Mouse (Mus musculus): Measurements from ENCODE around the gene Megf6. TPM values are rescaled to one million over a fixed set of nuclear protein-coding genes. Genes with fewer than 3 reads are reported as not detected.

Megf6 gene
- polyA plus RNA-seq, 1 experiment from 2014 or later: 25.2 TPM

DNA sequence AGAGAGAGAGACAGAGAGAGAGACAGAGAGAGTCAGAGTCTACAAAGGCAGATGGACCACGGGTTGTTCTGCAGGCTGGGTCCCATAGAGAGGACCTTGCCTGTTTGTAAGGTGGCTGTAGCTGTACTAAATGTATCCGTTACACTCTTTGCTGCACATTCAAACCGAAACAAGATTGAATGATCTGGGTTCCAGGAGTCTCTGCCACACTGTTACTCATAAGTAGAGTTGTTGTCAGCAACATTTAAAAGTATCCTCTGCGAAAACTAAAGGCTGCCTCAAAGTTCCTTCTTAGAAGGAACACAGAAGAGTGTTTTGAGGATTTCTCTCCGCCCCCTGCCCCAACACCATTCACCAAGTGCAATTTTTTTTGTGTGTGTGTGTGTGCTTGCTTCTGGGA, 33.4 kb upstream of the Megf6 start:
- H3K27ac ChIP-seq (ENCODE audit: low read length): no peak overlapping the region
- peaks cover 46% of the 10 kb centered on the region for H3K27me3 ChIP-seq (ENCODE audit: control insufficient read depth, insufficient read depth, low read length)

DNA sequence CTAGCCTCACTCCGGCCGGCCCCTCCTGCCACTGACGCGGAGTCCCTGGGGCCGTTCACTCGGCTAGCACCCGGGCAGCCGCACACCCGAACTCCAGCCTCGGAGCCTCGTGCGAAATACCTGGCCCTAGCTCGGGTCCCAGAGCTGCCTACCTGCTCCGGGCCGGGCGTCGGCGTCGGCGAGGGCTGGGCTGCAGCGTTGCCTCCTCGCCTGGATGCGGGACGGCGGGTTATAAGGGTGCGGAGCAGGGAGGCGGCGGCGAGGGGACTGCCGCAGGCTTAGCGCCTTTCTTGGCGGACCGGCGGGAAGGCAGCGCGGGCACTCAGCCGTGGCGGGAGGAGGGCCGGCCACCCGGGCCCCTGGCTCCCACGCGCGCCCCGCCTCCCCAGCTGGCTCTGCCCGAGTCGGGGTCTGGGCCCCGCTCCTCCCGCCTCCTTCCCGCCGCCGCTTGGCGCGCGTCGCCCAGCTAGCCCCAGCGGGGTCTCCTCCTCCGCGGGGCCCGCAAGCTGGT, 30.8 kb upstream of the Megf6 start:
- peak overlapping the region; percentile 95 for H3K4me2 ChIP-seq (ENCODE audit: low read depth, low read length)
- H3K27ac ChIP-seq (ENCODE audit: low read length): no peak overlapping the region
- H3K27me3 ChIP-seq (ENCODE audit: control insufficient read depth, insufficient read depth, low read length): peaks cover 46% of the 10 kb centered on the region
- WGBS: under 1% methylated on average over 58 of the region's 59 CpGs
- H3K4me3 ChIP-seq (replicated peaks; ENCODE audit: low read length): peak overlapping the region; percentile 54
- peaks cover 26% of the 10 kb centered on the region for H3K4me1 ChIP-seq (ENCODE audit: control insufficient read depth, insufficient read depth, low read length)
- H3K9ac ChIP-seq (ENCODE audit: low read length): peak overlapping the region; percentile 70
- no peaks in the 10 kb centered on the region for H3K9me3 ChIP-seq (replicated peaks; ENCODE audit: control insufficient read depth, low read length)
- ATAC-seq (ENCODE audit: insufficient read depth, low FRiP score): no peak
- no peaks in the 10 kb centered on the region for H3K36me3 ChIP-seq (ENCODE audit: control insufficient read depth, insufficient read depth, low read length)

More for the DNA sequence above, 33.4 kb upstream of the Megf6 start:
- ATAC-seq (ENCODE audit: insufficient read depth, low FRiP score): no peak
- H3K9ac ChIP-seq (ENCODE audit: low read length): no peak overlapping the region
- 62% methylated on average over 5 of the region's 5 CpGs for WGBS
- no peaks in the 10 kb centered on the region for H3K9me3 ChIP-seq (replicated peaks; ENCODE audit: control insufficient read depth, low read length)
- no peak overlapping the region for H3K4me3 ChIP-seq (replicated peaks; ENCODE audit: low read length)
- no peaks in the 10 kb centered on the region for H3K36me3 ChIP-seq (ENCODE audit: control insufficient read depth, insufficient read depth, low read length)
- H3K4me2 ChIP-seq (ENCODE audit: low read depth, low read length): no peak overlapping the region
- peaks cover 15% of the 10 kb centered on the region for H3K4me1 ChIP-seq (ENCODE audit: control insufficient read depth, insufficient read depth, low read length)

DNA sequence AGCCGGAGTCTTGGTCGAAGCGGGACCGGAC, 30.5 kb upstream of the Megf6 start, which contains the start of gene Trp73:
Gene Trp73 (minus strand): TSS at position 27 of the 31 bp plus-strand sequence.
- peaks cover 26% of the 10 kb centered on the region for H3K4me1 ChIP-seq (ENCODE audit: control insufficient read depth, insufficient read depth, low read length)
- peak within 1 kb of the TSS; percentile 95 for H3K4me2 ChIP-seq (ENCODE audit: low read depth, low read length)
- 0% methylated on average over 3 of the region's 4 CpGs for WGBS
- H3K27ac ChIP-seq (ENCODE audit: low read length): no peak within 1 kb of the TSS
- H3K36me3 ChIP-seq (ENCODE audit: control insufficient read depth, insufficient read depth, low read length): no peaks in the 10 kb centered on the region
- H3K9ac ChIP-seq (ENCODE audit: low read length): peak within 1 kb of the TSS; percentile 70
- H3K27me3 ChIP-seq (ENCODE audit: control insufficient read depth, insufficient read depth, low read length): peaks cover 46% of the 10 kb centered on the region
- ATAC-seq (ENCODE audit: insufficient read depth, low FRiP score): no peak
- no peaks in the 10 kb centered on the region for H3K9me3 ChIP-seq (replicated peaks; ENCODE audit: control insufficient read depth, low read length)
- H3K4me3 ChIP-seq (replicated peaks; ENCODE audit: low read length): peak within 1 kb of the TSS; percentile 54

DNA sequence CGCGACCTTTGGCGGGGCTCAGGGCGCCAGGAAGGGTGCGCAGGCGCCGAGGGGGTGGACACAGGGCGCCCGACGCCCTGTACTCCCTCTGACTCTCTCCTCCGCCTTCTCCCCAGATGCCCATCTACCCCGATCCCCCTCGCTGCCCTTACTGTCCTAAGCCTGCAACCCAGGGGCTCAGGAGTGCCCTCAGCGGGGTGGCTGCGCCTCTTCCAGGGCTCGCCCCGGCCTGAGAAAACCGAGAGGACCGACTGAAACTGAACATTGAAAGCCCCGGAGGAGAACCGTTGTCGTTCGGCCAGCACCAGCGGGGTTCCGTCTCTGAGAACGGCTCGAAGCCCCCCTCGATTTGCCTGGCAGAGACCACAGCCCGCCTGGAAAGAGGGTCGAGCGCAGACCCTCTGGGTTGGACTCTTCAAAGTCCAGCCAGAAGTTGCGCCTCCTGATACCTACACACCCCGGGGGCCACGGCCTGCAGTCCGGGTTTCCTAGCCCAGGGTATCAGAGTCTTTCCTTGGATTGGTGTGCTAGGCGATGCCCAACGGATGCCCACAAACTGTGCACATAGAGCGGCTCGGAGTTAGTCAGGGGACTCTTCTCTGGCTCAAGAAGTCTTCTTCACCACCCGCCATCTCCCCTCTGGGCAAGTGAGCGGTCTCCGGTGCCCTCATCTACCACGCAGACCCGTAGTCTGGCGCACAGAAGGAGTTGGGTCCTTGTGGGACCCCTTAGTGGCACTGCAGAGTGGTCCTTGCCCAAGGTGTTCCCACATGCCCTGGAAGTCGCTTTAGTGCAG, 30.1 kb upstream of the Megf6 start:
- WGBS: 3% methylated on average over 46 of the region's 46 CpGs
- H3K9me3 ChIP-seq (replicated peaks; ENCODE audit: control insufficient read depth, low read length): no peaks in the 10 kb centered on the region
- peaks cover 26% of the 10 kb centered on the region for H3K4me1 ChIP-seq (ENCODE audit: control insufficient read depth, insufficient read depth, low read length)
- peaks cover 46% of the 10 kb centered on the region for H3K27me3 ChIP-seq (ENCODE audit: control insufficient read depth, insufficient read depth, low read length)
- H3K9ac ChIP-seq (ENCODE audit: low read length): peak overlapping the region; percentile 70
- peak overlapping the region; percentile 95 for H3K4me2 ChIP-seq (ENCODE audit: low read depth, low read length)
- no peak overlapping the region for H3K27ac ChIP-seq (ENCODE audit: low read length)
- peak overlapping the region; percentile 54 for H3K4me3 ChIP-seq (replicated peaks; ENCODE audit: low read length)
- ATAC-seq (ENCODE audit: insufficient read depth, low FRiP score): no peak
- H3K36me3 ChIP-seq (ENCODE audit: control insufficient read depth, insufficient read depth, low read length): no peaks in the 10 kb centered on the region

DNA sequence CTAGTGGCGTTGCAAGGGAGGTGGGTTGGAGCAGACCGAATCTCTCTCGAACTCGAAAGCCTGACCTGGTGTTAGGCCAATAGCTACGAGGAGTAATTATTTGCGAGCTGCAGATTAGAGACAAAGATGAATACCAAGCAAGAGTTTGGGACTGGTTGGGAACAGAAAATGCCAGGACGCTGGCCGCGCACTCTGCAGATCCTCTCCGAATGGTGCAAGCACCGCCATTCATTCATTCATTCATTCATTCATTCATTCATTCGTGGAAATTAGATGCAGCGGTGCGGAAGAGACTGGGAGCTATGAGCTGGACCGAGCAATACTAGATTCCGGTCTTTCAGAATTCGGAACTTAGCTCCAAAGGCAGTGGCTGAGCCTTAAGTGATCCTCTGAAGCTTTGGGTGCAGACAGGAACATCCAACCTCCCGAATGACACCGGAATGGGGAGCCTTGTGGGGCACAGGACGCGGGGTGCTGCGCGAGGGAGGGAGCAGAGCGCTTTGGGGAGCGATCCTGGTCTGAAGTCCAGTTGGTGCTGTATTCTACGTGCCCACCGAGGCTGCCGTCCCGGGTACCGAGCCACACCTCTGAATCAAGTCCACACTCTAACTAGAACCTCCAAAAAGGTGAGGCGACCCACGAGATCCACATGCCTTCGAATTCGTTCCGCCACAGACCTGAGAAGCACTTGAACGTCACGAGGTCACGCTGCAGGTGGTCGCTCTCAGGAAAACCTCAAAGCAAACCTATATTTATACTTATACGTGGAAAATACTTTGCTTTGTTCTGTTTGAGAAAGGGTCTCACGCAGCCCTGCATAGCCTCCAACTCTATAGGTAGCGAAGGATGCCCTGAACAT, 29.3 kb upstream of the Megf6 start:
- Histone ChIP-seq H3K9ac (ENCODE audit: low read length) (no peak overlapping the region), H3K4me3 (replicated peaks; ENCODE audit: low read length) (peak overlapping the region; percentile 54), H3K9me3 (replicated peaks; ENCODE audit: control insufficient read depth, low read length) (no peaks in the 10 kb centered on the region), H3K36me3 (ENCODE audit: control insufficient read depth, insufficient read depth, low read length) (no peaks in the 10 kb centered on the region), H3K4me1 (ENCODE audit: control insufficient read depth, insufficient read depth, low read length) (peaks cover 26% of the 10 kb centered on the region), H3K27me3 (ENCODE audit: control insufficient read depth, insufficient read depth, low read length) (peaks cover 46% of the 10 kb centered on the region), H3K4me2 (ENCODE audit: low read depth, low read length) (peak overlapping the region; percentile 95), H3K27ac (ENCODE audit: low read length) (no peak overlapping the region)
- 2% methylated on average over 42 of the region's 42 CpGs for WGBS
- no peak for ATAC-seq (ENCODE audit: insufficient read depth, low FRiP score)

DNA sequence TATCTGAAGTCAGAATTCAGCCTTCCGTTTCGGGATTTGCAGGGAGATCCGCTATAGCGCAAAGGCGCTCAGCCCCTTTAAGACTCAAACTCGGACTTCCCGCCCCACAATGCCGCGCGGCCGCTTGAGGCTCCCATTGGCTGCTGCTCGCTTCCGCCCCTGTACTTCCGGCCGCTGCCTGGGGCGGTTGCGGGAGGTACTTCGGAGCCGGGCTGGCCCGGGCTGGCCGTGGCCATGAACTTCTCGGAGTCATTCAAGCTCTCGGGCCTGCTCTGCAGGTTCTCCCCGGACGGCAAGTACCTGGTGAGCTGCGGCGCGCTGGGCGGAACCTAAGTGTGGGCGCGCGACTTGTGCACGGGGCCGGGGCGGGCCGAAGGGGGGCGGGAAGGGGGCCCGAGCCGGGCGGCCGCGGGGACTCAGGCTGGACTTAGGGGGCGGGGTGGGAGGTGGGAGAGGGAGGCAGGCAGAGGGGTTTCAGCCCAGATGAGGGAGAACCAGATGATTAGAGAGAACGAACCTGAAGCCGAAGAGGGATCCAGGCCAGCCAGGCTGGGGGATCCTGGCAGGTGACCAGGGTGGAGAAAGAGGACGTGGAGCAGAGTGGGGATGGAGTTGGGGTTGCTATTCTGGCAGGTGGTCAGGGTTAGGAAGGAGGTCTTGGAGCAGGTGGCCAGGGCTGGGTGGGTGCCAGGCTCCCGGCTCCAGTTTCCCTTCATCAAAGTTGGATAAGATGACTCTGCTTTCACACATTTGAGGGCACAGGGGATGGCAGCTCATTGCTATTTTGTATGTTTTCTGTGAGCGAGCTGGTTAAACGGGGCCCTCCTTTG, 28.1 kb upstream of the Megf6 start, which contains the start of gene Wrap73:
Gene Wrap73 (plus strand): TSS at position 162 of the 830 bp plus-strand sequence.
- Histone ChIP-seq H3K27ac (ENCODE audit: low read length) (peak within 1 kb of the TSS; percentile 90), H3K9ac (ENCODE audit: low read length) (peak within 1 kb of the TSS; percentile 91), H3K36me3 (ENCODE audit: control insufficient read depth, insufficient read depth, low read length) (no peaks in the 10 kb centered on the region), H3K9me3 (replicated peaks; ENCODE audit: control insufficient read depth, low read length) (no peaks in the 10 kb centered on the region), H3K4me1 (ENCODE audit: control insufficient read depth, insufficient read depth, low read length) (peaks cover 26% of the 10 kb centered on the region), H3K4me3 (replicated peaks; ENCODE audit: low read length) (peak within 1 kb of the TSS; percentile 85), H3K27me3 (ENCODE audit: control insufficient read depth, insufficient read depth, low read length) (peaks cover 44% of the 10 kb centered on the region), H3K4me2 (ENCODE audit: low read depth, low read length) (peak within 1 kb of the TSS; percentile 95)
- WGBS: 1% methylated on average over 49 of the region's 49 CpGs
- peak; percentile 93 for ATAC-seq (ENCODE audit: insufficient read depth, low FRiP score)

DNA sequence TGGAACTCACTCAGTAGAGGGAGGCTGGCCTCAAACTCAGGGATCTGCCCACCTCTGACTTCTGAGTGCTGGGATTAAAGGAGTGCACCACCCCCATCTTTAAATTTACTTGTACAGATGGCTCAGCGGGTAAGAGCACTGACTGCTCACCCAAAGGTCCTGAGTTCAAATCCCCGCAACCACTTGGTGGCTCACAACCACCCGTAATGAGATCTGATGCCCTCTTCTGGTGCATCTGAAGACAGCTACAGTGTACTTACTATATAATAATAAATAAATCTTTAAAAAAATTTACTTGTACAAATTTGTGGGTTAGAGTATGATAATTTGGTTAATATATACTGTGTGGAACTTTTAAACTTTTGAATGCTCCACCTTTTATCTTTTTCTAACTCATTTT, 25.8 kb upstream of the Megf6 start:
- Histone ChIP-seq H3K27me3 (ENCODE audit: control insufficient read depth, insufficient read depth, low read length) (peaks cover 21% of the 10 kb centered on the region), H3K4me2 (ENCODE audit: low read depth, low read length) (no peak overlapping the region), H3K9me3 (replicated peaks; ENCODE audit: control insufficient read depth, low read length) (no peaks in the 10 kb centered on the region), H3K36me3 (ENCODE audit: control insufficient read depth, insufficient read depth, low read length) (0 out of 2 replicates have a peak, but pooled peaks cover 4% of the 10 kb centered on the region), H3K9ac (ENCODE audit: low read length) (no peak overlapping the region), H3K4me1 (ENCODE audit: control insufficient read depth, insufficient read depth, low read length) (peaks cover 21% of the 10 kb centered on the region), H3K27ac (ENCODE audit: low read length) (no peak overlapping the region), H3K4me3 (replicated peaks; ENCODE audit: low read length) (no peak overlapping the region)
- 88% methylated on average over 3 of the region's 3 CpGs for WGBS
- no peak for ATAC-seq (ENCODE audit: insufficient read depth, low FRiP score)

DNA sequence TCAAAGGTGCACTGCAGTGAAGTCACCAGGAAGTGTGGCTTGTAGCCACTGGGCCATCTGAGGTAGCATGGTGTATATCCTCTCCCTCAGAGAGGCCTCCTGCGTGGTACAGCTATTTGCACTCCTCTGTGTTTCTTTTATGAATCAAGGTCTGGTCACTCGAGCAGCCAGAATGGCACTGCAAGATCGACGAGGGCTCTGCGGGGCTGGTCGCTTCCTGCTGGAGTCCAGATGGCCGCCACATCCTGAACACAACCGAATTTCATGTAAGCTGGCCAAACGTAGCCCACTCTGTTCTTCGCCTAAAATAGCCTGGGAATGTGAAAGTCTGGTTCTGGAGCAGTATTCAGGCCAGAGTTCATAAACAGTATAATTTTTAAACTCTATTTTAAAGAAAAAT, 24.2 kb upstream of the Megf6 start:
- Histone ChIP-seq H3K4me1 (ENCODE audit: control insufficient read depth, insufficient read depth, low read length) (peaks cover 13% of the 10 kb centered on the region), H3K4me3 (replicated peaks; ENCODE audit: low read length) (no peak overlapping the region), H3K27ac (ENCODE audit: low read length) (no peak overlapping the region), H3K9ac (ENCODE audit: low read length) (no peak overlapping the region), H3K9me3 (replicated peaks; ENCODE audit: control insufficient read depth, low read length) (no peaks in the 10 kb centered on the region), H3K4me2 (ENCODE audit: low read depth, low read length) (no peak overlapping the region), H3K27me3 (ENCODE audit: control insufficient read depth, insufficient read depth, low read length) (peaks cover 5% of the 10 kb centered on the region), H3K36me3 (ENCODE audit: control insufficient read depth, insufficient read depth, low read length) (peaks cover 4% of the 10 kb centered on the region; the same call in 1 of the 2 replicates)
- 82% methylated on average over 10 of the region's 10 CpGs for WGBS
- no peak for ATAC-seq (ENCODE audit: insufficient read depth, low FRiP score)

Data from stomach, embryonic 16.5 days (tissue).